Comparison of ENCODE assay signal across 11 mouse cellular contexts in the genomic region with DNA sequence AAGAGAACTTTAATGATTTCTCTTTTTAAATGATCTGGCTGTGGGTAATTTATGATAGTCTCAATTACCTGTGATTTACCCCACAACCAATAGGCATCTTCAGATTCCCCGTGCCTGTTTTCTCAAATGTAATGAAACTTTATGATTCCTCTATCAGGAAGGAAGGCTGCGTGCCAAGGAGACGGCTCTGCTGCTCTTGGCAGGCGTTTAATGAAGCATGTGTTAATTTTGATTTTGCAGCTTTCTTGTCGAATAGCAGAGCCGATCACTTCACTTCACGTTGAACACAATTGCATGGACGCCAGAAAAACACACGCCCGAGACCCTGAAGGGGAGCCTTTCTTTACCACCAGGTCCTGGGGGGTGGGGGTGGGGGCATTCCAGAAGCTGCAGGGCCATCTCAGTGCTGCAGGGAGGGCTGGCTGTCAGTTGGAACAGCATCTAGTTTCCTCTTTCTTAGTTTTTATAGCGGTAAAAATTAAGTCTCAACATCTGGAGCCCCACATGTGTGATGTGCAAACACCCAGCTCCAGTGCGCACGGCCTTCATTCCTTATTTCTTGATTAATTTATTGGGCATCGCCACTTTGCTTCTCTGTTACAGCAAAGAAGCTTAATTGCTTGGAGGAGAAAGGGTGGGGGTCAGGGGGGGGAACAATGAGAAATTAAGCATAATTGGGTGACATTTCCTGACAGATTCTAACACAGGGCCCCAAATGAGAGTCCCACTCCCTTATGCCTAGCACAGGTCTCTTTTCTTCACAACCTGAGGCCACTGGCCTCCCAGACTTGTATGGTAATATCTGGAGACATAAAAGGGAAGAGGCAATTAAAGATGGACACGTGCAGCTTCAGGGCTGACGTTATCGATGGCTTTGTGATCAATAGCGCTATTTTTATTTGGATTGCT.
DNase-seq lines count a peak whose midpoint lies in the region; ATAC-seq and TF ChIP-seq lines count a peak whose summit lies in the region.
"Had no signal": no experiment of that assay in that cellular context is flagged by ENCODE, and none has a peak within 500 bp of the region (broad histone marks: within the 10 kb centered on the region; RNA-seq: fewer than 3 reads in every experiment).

No protein-coding gene starts in this region.

- H3K4me2 ChIP-seq in kidney, embryonic 16.5 days (replicated peaks; ENCODE audit: low read depth, low read length): no peak overlapping the region
- peak overlapping the region; percentile 33 for H3K4me2 ChIP-seq in limb, embryonic 13.5 days (replicated peaks)
- H3K4me2 ChIP-seq: stomach, embryonic 15.5 days had no signal

- H3K27me3 ChIP-seq in kidney, embryonic 16.5 days (ENCODE audit: insufficient read depth, low read length): no peaks in the 10 kb centered on the region
- H3K27me3 ChIP-seq in testis, adult 2 months (ENCODE audit: control insufficient read depth, insufficient read depth, low read length): no peaks in the 10 kb centered on the region
- H3K27me3 ChIP-seq in limb, embryonic 13.5 days: no peaks in the 10 kb centered on the region
- H3K27me3 ChIP-seq: stomach, embryonic 15.5 days had no signal

- H3K9ac ChIP-seq in kidney, embryonic 16.5 days (replicated peaks; ENCODE audit: low read length): no peak overlapping the region
- no peak overlapping the region for H3K9ac ChIP-seq in limb, embryonic 13.5 days
- H3K9ac ChIP-seq: stomach, embryonic 15.5 days had no signal

- peak; percentile 31; the same call in 1 of the 2 replicates for ATAC-seq in kidney, embryonic 16.5 days (ENCODE audit: low FRiP score, low TSS enrichment)
- ATAC-seq in limb, embryonic 13.5 days (ENCODE audit: low FRiP score, low read depth): peak; percentile 31

- H3K4me3 ChIP-seq in kidney, embryonic 16.5 days (ENCODE audit: low read length): no peak overlapping the region
- H3K4me3 ChIP-seq in testis, adult 2 months (ENCODE audit: control insufficient read depth, low read depth, low read length): peak overlapping the region; percentile 68
- H3K4me3 ChIP-seq in limb, embryonic 13.5 days: no peak overlapping the region
- H3K4me3 ChIP-seq: stomach, embryonic 15.5 days had no signal

- peaks cover 15% of the 10 kb centered on the region for H3K4me1 ChIP-seq in kidney, embryonic 16.5 days (ENCODE audit: insufficient read depth, low read length)
- H3K4me1 ChIP-seq in testis, adult 2 months (ENCODE audit: control insufficient read depth, insufficient read depth, low read length): peaks cover 4% of the 10 kb centered on the region
- peaks cover 34% of the 10 kb centered on the region for H3K4me1 ChIP-seq in limb, embryonic 13.5 days

- no peak for TF ChIP-seq CTCF in testis, adult 2 months (IDR thresholded peaks at IDR 0.05; ENCODE audit: control insufficient read depth, insufficient read depth, insufficient replicate concordance, low read depth, low read length)

- WGBS in kidney, embryonic 16.5 days: 24% methylated on average over 18 of the region's 18 CpGs
- 16% methylated on average over 18 of the region's 18 CpGs for WGBS in limb, embryonic 13.5 days

- no peak for DNase-seq in kidney, adult 18-20 months
- DNase-seq in testis, postnatal 10 days (ENCODE audit: low spot score): no peak
- DNase-seq in urinary bladder, postnatal 25 days (ENCODE audit: low spot score): no peak
- no peak for DNase-seq in cerebellum, adult 11-12 months
- DNase-seq in lung, postnatal 36 days: no peak
- DNase-seq: adrenal gland, adult 2 months; cerebellum, postnatal 25 days had no signal

- H3K27ac ChIP-seq in kidney, embryonic 16.5 days (ENCODE audit: low read length): no peak overlapping the region
- no peak overlapping the region for H3K27ac ChIP-seq in testis, adult 2 months (ENCODE audit: control insufficient read depth, insufficient read depth, low read depth, low read length)
- H3K27ac ChIP-seq in limb, embryonic 13.5 days: peak overlapping the region; percentile 55; the same call in 1 of the 2 replicates
- H3K27ac ChIP-seq: stomach, embryonic 15.5 days had no signal

- no peaks in the 10 kb centered on the region for H3K36me3 ChIP-seq in kidney, embryonic 16.5 days (ENCODE audit: insufficient read depth, low read length)
- no peaks in the 10 kb centered on the region for H3K36me3 ChIP-seq in testis, adult 2 months (ENCODE audit: control insufficient read depth, insufficient read depth, low read length)
- H3K36me3 ChIP-seq in limb, embryonic 13.5 days: no peaks in the 10 kb centered on the region
- H3K36me3 ChIP-seq: stomach, embryonic 15.5 days had no signal

- H3K9me3 ChIP-seq in kidney, embryonic 16.5 days (ENCODE audit: low read length): peaks cover 7% of the 10 kb centered on the region; the same call in 1 of the 2 replicates
- peaks cover 10% of the 10 kb centered on the region; the same call in 1 of the 2 replicates for H3K9me3 ChIP-seq in limb, embryonic 13.5 days
- H3K9me3 ChIP-seq: stomach, embryonic 15.5 days had no signal

- no peak for TF ChIP-seq POLR2A in testis, adult 2 months (IDR thresholded peaks at IDR 0.05; ENCODE audit: control insufficient read depth, low read depth, low read length)
